Mouse (Mus musculus): ENCODE data around the gene Cyct. TPM values are rescaled to one million over a fixed set of nuclear protein-coding genes. Genes with fewer than 3 reads are reported as not detected.

The Cyct gene
- polyA plus RNA-seq, 1 experiment, result not detected

DNA sequence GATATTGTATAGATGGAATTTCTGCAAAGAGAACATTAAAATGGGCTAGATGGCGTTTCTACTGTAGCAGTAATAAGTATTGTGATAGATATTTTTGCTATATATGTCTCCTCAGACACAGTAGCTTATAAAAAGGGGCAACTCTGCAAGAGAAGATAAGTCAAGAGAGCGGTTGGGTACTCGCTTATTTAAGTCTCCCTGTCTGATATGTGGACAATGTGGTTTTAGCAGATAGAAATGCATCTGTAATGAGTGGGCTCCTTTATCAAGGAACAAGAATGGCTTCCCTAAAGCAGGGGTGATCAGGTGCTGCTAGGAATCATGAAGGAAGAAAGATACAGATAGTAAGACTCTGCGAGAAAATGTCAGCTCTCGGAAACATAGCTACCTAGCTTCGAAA, 39.9 kb downstream of the Cyct start:
- Histone ChIP-seq H3K4me1 (ENCODE audit: control insufficient read depth, insufficient read depth, low read length) (no peaks in the 10 kb centered on the region), H3K27ac (ENCODE audit: insufficient read depth, low read length) (no peak overlapping the region)
- TF ChIP-seq CTCF (IDR thresholded peaks at IDR 0.05; ENCODE audit: extremely low read depth, insufficient read depth, low read length) (no peak), POLR2A (IDR thresholded peaks at IDR 0.05; ENCODE audit: extremely low read depth, insufficient read depth, low read length) (no peak)

DNA sequence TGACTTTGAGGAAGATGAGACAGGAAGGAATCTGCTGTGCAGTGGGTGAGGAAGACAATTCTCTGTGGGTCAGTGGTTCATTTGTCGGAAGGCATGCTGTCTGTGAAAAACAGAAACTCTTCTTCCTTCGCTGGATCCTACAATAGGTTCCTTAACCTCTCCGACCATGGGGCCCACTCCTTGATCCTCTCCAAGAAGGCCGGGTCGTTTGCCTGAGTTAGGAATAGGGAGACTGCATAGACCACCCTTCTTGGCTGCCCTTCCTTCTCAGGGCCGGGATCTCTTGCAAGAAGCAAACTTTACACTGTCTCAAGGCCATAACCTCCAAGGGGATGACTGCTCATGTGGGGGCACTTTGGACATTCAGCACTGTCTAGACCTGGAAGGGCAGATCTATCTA, 41.0 kb downstream of the Cyct start:
- Histone ChIP-seq H3K4me1 (ENCODE audit: control insufficient read depth, insufficient read depth, low read length) (no peaks in the 10 kb centered on the region), H3K27ac (ENCODE audit: insufficient read depth, low read length) (no peak overlapping the region), H3K4me3 (ENCODE audit: insufficient read depth, low read length) (no peak overlapping the region)
- TF ChIP-seq POLR2A (IDR thresholded peaks at IDR 0.05; ENCODE audit: extremely low read depth, insufficient read depth, low read length) (no peak), CTCF (IDR thresholded peaks at IDR 0.05; ENCODE audit: extremely low read depth, insufficient read depth, low read length) (no peak)

More for the DNA sequence above, 39.9 kb downstream of the Cyct start:
- H3K4me3 ChIP-seq (ENCODE audit: insufficient read depth, low read length), result no peak overlapping the region

Other genes starting within 250 kb of the Cyct start
- 1.4 TPM in 2 replicates for gene Pde11a, start 21.7 kb downstream of the Cyct start, polyA plus RNA-seq (2012; rRNA removed)
- gene Rbm45, start 9.5 kb upstream of the Cyct start, polyA plus RNA-seq (2012; rRNA removed), result 24.0 and 26.7 TPM in 2 replicates
- 23.5 and 27.8 TPM in 2 replicates for gene Osbpl6, start 46.1 kb upstream of the Cyct start, polyA plus RNA-seq (2012; rRNA removed)